Mouse (Mus musculus) retina, postnatal 7 days (tissue): ENCODE measurements around the gene Vopp1.

ENCODE experiments used
- DNase-seq: peaks from one replicate; pipeline ENCODE4 v3.0.0-alpha.2; 2012; ENCODE audit warnings: low read depth, low spot score

Gene Vopp1

DNA sequence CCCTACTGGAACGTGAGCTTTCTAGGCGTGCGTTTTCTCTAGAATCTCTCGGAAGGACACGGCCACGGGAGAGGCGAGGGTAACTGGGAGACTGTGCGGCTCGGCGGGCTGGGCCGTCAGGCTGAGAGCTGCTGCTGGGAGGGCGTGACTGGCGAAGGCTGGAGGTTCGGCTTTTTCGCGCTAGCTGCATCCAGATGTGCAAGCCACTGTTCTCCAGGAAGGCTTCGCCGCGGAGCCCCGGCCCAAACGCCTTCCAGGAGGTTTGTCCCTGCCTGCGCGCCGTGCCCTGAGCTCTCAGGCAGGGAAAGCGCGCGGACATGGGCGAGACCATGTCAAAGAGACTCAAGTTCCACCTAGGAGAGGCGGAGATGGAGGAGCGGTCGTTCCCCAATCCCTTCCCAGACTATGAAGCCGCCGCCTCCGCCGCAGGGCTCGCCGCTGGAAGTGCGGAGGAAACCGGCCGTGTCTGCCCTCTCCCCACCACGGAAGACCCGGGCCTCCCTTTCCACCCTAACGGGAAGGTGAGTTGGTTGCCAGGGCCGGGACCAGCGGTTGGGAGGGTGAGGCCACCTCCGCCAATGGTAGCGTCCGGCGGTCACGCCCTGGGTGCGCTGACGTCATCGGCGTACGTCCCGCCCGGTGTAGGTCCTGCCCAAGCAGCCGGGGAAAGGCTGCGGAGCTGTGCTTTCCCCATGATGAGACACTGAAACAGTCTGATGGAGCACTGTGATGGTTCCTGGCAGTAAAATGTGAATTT lies 122.0 kb downstream of the Vopp1 start:
- peak; percentile 81 for DNase-seq

DNA sequence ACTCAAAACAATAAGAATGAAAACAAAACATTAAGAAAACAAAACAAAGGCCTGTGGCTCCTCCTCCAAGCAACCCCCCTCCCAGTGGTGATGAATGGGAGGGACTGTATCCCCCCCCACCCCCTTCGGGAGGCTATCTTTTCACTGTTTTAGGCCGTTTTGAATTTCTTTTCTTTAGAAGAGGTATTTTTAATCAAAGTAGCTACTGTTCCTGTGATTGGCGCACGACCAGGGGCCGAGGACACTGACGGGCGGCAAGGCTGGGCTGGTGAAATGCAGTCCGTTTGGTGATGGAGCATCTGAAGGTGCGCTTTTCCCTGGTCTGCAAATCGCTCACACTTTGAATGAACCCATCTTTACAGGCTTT lies 122.6 kb downstream of the Vopp1 start, which contains the start of gene Lancl2:
TSS of gene Lancl2 (plus strand) at position 165 of the 367 bp plus-strand sequence.
- no peak for DNase-seq

DNA sequence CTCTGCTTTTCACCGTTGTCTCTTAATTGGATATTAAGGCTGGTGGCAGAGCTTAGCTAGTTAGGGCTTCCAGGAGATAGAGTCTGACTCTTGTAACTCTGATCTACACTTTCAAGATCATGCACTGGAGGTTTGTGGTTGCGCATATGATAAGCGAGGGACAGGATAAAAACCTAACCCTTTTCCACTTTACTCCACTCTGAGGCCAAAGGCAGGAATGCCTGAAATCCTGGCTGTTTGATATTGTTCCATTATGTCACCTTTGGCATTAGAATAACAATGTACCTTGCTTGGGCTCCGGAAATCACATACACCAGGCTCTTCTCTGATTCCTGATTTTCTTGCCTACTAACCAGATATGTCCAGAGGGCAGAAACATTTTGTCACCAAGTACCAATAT lies 123.3 kb downstream of the Vopp1 start:
- DNase-seq, result no peak

GRCm38 (mm10) chr6:57693116-57693515 lies 131.8 kb downstream of the Vopp1 start:
- no peak for DNase-seq

- peak; percentile 84 for DNase-seq
These were observed 133.3 kb downstream of the Vopp1 start, which contains the start of gene Pyurf for GRCm38 (mm10) chr6:57691467-57692261. Pyurf (minus strand) TSS chr6:57692078.

DNA sequence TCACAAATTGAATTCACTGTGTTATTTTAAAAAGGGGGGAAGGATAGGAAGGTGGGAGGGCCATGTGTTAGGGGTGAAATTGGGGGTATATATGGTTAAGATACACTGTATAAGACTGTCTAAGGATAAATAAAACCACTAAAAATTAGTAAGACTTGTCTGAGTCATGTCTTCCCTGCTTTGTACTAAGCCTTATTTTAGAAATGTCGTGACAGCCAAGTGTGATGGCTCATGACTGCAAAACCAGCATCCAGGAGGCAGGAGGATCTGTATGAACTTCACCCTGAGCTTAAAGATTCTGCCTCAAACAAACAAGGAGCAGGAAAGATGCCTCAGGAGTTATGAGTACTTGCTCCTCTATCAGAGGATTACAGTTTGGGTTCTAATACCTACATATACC lies 140.8 kb downstream of the Vopp1 start:
- no peak for DNase-seq
